ENCODE assay signal across 16 mouse cellular contexts in genomic region chrX:16438088-16438487, GRCm38 (mm10).
DNase-seq lines count a peak whose midpoint lies in the region; ATAC-seq and TF ChIP-seq lines count a peak whose summit lies in the region.
"Had no signal": no experiment of that assay in that cellular context is flagged by ENCODE, and none has a peak within 500 bp of the region (broad histone marks: within the 10 kb centered on the region; RNA-seq: fewer than 3 reads in every experiment).

No protein-coding gene starts in this region.

- H3K36me3 ChIP-seq in lung, postnatal 0 days (ENCODE audit: insufficient read depth, low read length) = no peaks in the 10 kb centered on the region
- H3K36me3 ChIP-seq: embryonic facial prominence, embryonic 15.5 days; liver, embryonic 12.5 days; lung, embryonic 15.5 days; neural tube, embryonic 12.5 days had no signal

- no peak for ATAC-seq in lung, postnatal 0 days
- ATAC-seq in Patski = no peak
- ATAC-seq: liver, embryonic 12.5 days had no signal

- intact Hi-C loops in heart, postnatal 14 days (cut with DNase I) = no loop called here

- POLR2A ChIA-PET in Patski (lab: Charles Lee) = no interaction called here

- TF ChIP-seq EP300 in lung, postnatal 0 days (IDR thresholded peaks at IDR 0.05) = no peak

- H3K9ac ChIP-seq in lung, postnatal 0 days (replicated peaks; ENCODE audit: low read depth) = no peak overlapping the region
- H3K9ac ChIP-seq: embryonic facial prominence, embryonic 15.5 days; liver, embryonic 12.5 days; lung, embryonic 15.5 days; neural tube, embryonic 12.5 days had no signal

- no peak overlapping the region for H3K4me2 ChIP-seq in lung, postnatal 0 days (replicated peaks; ENCODE audit: low read depth, low read length)
- H3K4me2 ChIP-seq: embryonic facial prominence, embryonic 15.5 days; liver, embryonic 12.5 days; lung, embryonic 15.5 days; neural tube, embryonic 12.5 days had no signal

- H3K9me3 ChIP-seq in lung, postnatal 0 days (ENCODE audit: low read length) = no peaks in the 10 kb centered on the region
- H3K9me3 ChIP-seq: embryonic facial prominence, embryonic 15.5 days; liver, embryonic 12.5 days; lung, embryonic 15.5 days; neural tube, embryonic 12.5 days had no signal

- CTCF ChIA-PET in Patski (lab: Charles Lee) = no interaction called here

- H3K27me3 ChIP-seq in lung, postnatal 0 days (replicated peaks; ENCODE audit: insufficient read depth, low read length) = no peaks in the 10 kb centered on the region
- peaks cover 5% of the 10 kb centered on the region for H3K27me3 ChIP-seq in Patski
- H3K27me3 ChIP-seq: embryonic facial prominence, embryonic 15.5 days; liver, embryonic 12.5 days; lung, embryonic 15.5 days; neural tube, embryonic 12.5 days had no signal

- no peaks in the 10 kb centered on the region for H3K4me1 ChIP-seq in lung, postnatal 0 days (ENCODE audit: insufficient read depth, low read depth, low read length)
- H3K4me1 ChIP-seq: embryonic facial prominence, embryonic 15.5 days; liver, embryonic 12.5 days; lung, embryonic 15.5 days; neural tube, embryonic 12.5 days had no signal

- no peak overlapping the region for H3K27ac ChIP-seq in lung, postnatal 0 days (ENCODE audit: low read length)
- H3K27ac ChIP-seq: embryonic facial prominence, embryonic 15.5 days; liver, embryonic 12.5 days; lung, embryonic 15.5 days; neural tube, embryonic 12.5 days had no signal

- TF ChIP-seq CTCF in lung, postnatal 0 days (IDR thresholded peaks at IDR 0.05) = peak; percentile 1; the same call in 1 of the 2 replicates
- TF ChIP-seq CTCF in Patski (IDR thresholded peaks at IDR 0.05) = peak; percentile 38

- H3K4me3 ChIP-seq in lung, postnatal 0 days (ENCODE audit: low read depth, low read length) = no peak overlapping the region
- H3K4me3 ChIP-seq: embryonic facial prominence, embryonic 15.5 days; liver, embryonic 12.5 days; lung, embryonic 15.5 days; neural tube, embryonic 12.5 days had no signal

- peak; percentile 0 for DNase-seq in kidney, adult 9 months
- DNase-seq in kidney, postnatal 4 days = no peak
- DNase-seq in lung, postnatal 0 days (ENCODE audit: low spot score) = no peak
- no peak for DNase-seq in lung, postnatal 4 days
- DNase-seq in Patski (ENCODE audit: low read depth, low spot score) = no peak
- DNase-seq in retina, embryonic 14.5 days (ENCODE audit: low spot score) = peak; percentile 3
- no peak for DNase-seq in heart, postnatal 14 days
- DNase-seq: adrenal gland, adult 8-10 months; cerebellum, adult 11-12 months; cerebellum, postnatal 25 days; layer of hippocampus, adult 9-11 months; thymus, postnatal 25 days had no signal

- WGBS in lung, postnatal 0 days = 83% methylated on average over 1 of the region's 1 CpGs

- in situ Hi-C loops in Patski (cut with MboI; ENCODE audit: low pct_unique_long_range_greater_than_20kb) = no loop called here

Comparison
In these comparisons a context has a peak if more than half of its experiments do, and no peak if none do; other contexts are left out.
1. DNase-seq: peak in kidney, adult 9 months (single experiment) and retina, embryonic 14.5 days (single experiment); none in kidney, postnatal 4 days (0 of 2), lung, postnatal 0 days (single experiment), lung, postnatal 4 days (0 of 2), Patski (single experiment) and heart, postnatal 14 days (0 of 2).